In genomic region chr9:106211680-106212593, GRCm38 (mm10) we compare ENCODE assay signal across 1 mouse cellular context.
A peak's percentile ranks its signal among the peaks of the same experiment; 100 is the strongest.
TF ChIP-seq lines count a peak whose summit lies in the region.

No protein-coding gene starts in this region.

TF ChIP-seq in C2C12, 6 proteins besides CTCF, POLR2A, EP300 and RAD21:
- TF ChIP-seq MYOG (IDR thresholded peaks at IDR 0.05; ENCODE audit: control insufficient read depth, extremely low read depth, insufficient read length) (no peak), USF1 (IDR thresholded peaks at IDR 0.05; ENCODE audit: low read depth) (peak; percentile 7), CEBPB (IDR thresholded peaks at IDR 0.05; ENCODE audit: low read depth) (peak; percentile 4)
